Mouse (Mus musculus): ENCODE results near the gene St6galnac6.

Gene St6galnac6

GRCm38 (mm10) chr2:32639632-32640031 lies 40.1 kb downstream of the St6galnac6 start:
- no peak for DNase-seq (ENCODE audit: low spot score)

- DNase-seq (ENCODE audit: low spot score), result no peak
Measured at GRCm38 (mm10) chr2:32640550-32641051, 41.1 kb downstream of the St6galnac6 start.

- DNase-seq (ENCODE audit: low spot score), result no peak
Measured at GRCm38 (mm10) chr2:32641810-32642209, 42.3 kb downstream of the St6galnac6 start.

- no peak for DNase-seq (ENCODE audit: low spot score)
Measured at GRCm38 (mm10) chr2:32642813-32643212, 43.3 kb downstream of the St6galnac6 start.

GRCm38 (mm10) chr2:32644083-32644482 lies 44.6 kb downstream of the St6galnac6 start:
- DNase-seq (ENCODE audit: low spot score), result no peak

GRCm38 (mm10) chr2:32644799-32645475 lies 45.4 kb downstream of the St6galnac6 start:
- no peak for DNase-seq (ENCODE audit: low spot score)

GRCm38 (mm10) chr2:32645647-32646046 lies 46.1 kb downstream of the St6galnac6 start:
- DNase-seq (ENCODE audit: low spot score), result no peak

- no peak for DNase-seq (ENCODE audit: low spot score)
Measured at GRCm38 (mm10) chr2:32646379-32647056, 47.0 kb downstream of the St6galnac6 start, which contains the start of gene Eng. Eng (plus strand) TSS chr2:32646595.

GRCm38 (mm10) chr2:32647366-32647765 lies 47.9 kb downstream of the St6galnac6 start:
- no peak for DNase-seq (ENCODE audit: low spot score)

GRCm38 (mm10) chr2:32653764-32654163 lies 54.3 kb downstream of the St6galnac6 start:
- no peak for DNase-seq (ENCODE audit: low spot score)

GRCm38 (mm10) chr2:32654743-32655393 lies 55.4 kb downstream of the St6galnac6 start:
- no peak for DNase-seq (ENCODE audit: low spot score)

- no peak for DNase-seq (ENCODE audit: low spot score)
Measured at GRCm38 (mm10) chr2:32655394-32655744, 55.9 kb downstream of the St6galnac6 start.

- DNase-seq (ENCODE audit: low spot score), result no peak
Measured at GRCm38 (mm10) chr2:32655826-32656225, 56.3 kb downstream of the St6galnac6 start.

- no peak for DNase-seq (ENCODE audit: low spot score)
Measured at GRCm38 (mm10) chr2:32658873-32659272, 59.4 kb downstream of the St6galnac6 start.

- DNase-seq (ENCODE audit: low spot score), result no peak
Measured at GRCm38 (mm10) chr2:32661509-32662107, 62.1 kb downstream of the St6galnac6 start.

GRCm38 (mm10) chr2:32662291-32662690 lies 62.8 kb downstream of the St6galnac6 start:
- DNase-seq (ENCODE audit: low spot score), result no peak

- no peak for DNase-seq (ENCODE audit: low spot score)
Measured at GRCm38 (mm10) chr2:32665345-32665744, 65.8 kb downstream of the St6galnac6 start.

GRCm38 (mm10) chr2:32665853-32666252 lies 66.3 kb downstream of the St6galnac6 start:
- no peak for DNase-seq (ENCODE audit: low spot score)

GRCm38 (mm10) chr2:32667775-32668174 lies 68.3 kb downstream of the St6galnac6 start:
- no peak for DNase-seq (ENCODE audit: low spot score)

- DNase-seq (ENCODE audit: low spot score), result no peak
Measured at GRCm38 (mm10) chr2:32668176-32668575, 68.7 kb downstream of the St6galnac6 start.

- DNase-seq (ENCODE audit: low spot score), result no peak
Measured at GRCm38 (mm10) chr2:32669876-32670275, 70.4 kb downstream of the St6galnac6 start.
